Mouse (Mus musculus): ENCODE results near the gene Vmn1r212. TPM values are rescaled to one million over a fixed set of nuclear protein-coding genes. Genes with fewer than 3 reads are reported as not detected.
"Not testable (repeated sequence)": the region's sequence is repeated elsewhere in the genome, so short reads cannot be mapped to it uniquely, and the experiment has no call there.

The Vmn1r212 gene
- polyA plus RNA-seq (2015; fragmentation: Nextera tagmentation; extraction: Ambion mirVana), result not detected in 2 replicates

GRCm38 (mm10) chr13:22884105-22884504 lies at the start of gene Vmn1r212:
TSS of gene Vmn1r212 (minus strand) at chr13:22884205.
- no peak within 1 kb of the TSS for H3K4me2 ChIP-seq (replicated peaks; ENCODE audit: low read depth, low read length)
- H3K9ac ChIP-seq (replicated peaks; ENCODE audit: low read depth), result no peak within 1 kb of the TSS
- H3K27me3 ChIP-seq (replicated peaks; ENCODE audit: insufficient read depth, low read length), result no peaks in the 10 kb centered on the region
- DNase-seq (ENCODE audit: low spot score) (no peak), ATAC-seq (no peak)
- 68% methylated on average over 4 of the region's 4 CpGs for WGBS
- H3K4me3 ChIP-seq (ENCODE audit: low read depth, low read length), result no peak within 1 kb of the TSS
- H3K27ac ChIP-seq (ENCODE audit: low read length), result no peak within 1 kb of the TSS
- H3K9me3 ChIP-seq (ENCODE audit: low read length), result no peaks in the 10 kb centered on the region
- H3K36me3 ChIP-seq (ENCODE audit: insufficient read depth, low read length), result no peaks in the 10 kb centered on the region
- no peak for TF ChIP-seq EP300 (IDR thresholded peaks at IDR 0.05)
- TF ChIP-seq CTCF (IDR thresholded peaks at IDR 0.05), result no peak
- H3K4me1 ChIP-seq (ENCODE audit: insufficient read depth, low read depth, low read length), result no peaks in the 10 kb centered on the region

- Histone ChIP-seq H3K4me1 (ENCODE audit: insufficient read depth, low read depth, low read length) (no peaks in the 10 kb centered on the region), H3K9me3 (ENCODE audit: low read length) (no peaks in the 10 kb centered on the region), H3K4me2 (replicated peaks; ENCODE audit: low read depth, low read length) (no peak overlapping the region), H3K9ac (replicated peaks; ENCODE audit: low read depth) (no peak overlapping the region), H3K36me3 (ENCODE audit: insufficient read depth, low read length) (no peaks in the 10 kb centered on the region), H3K4me3 (ENCODE audit: low read depth, low read length) (no peak overlapping the region), H3K27me3 (replicated peaks; ENCODE audit: insufficient read depth, low read length) (no peaks in the 10 kb centered on the region), H3K27ac (ENCODE audit: low read length) (no peak overlapping the region)
- 85% methylated on average over 1 of the region's 1 CpGs for WGBS
- ATAC-seq (no peak), DNase-seq (ENCODE audit: low spot score) (no peak)
- TF ChIP-seq CTCF (IDR thresholded peaks at IDR 0.05) (no peak), EP300 (IDR thresholded peaks at IDR 0.05) (no peak)
Measured at GRCm38 (mm10) chr13:22879257-22879656, 4.7 kb downstream of the Vmn1r212 start.

GRCm38 (mm10) chr13:22857461-22857860 lies 26.5 kb downstream of the Vmn1r212 start, which contains the start of gene Vmn1r211:
TSS of gene Vmn1r211 (minus strand) at chr13:22857561.
- TF ChIP-seq EP300 (IDR thresholded peaks at IDR 0.05) (no peak), CTCF (IDR thresholded peaks at IDR 0.05) (no peak)
- DNase-seq (ENCODE audit: low spot score) (no peak), ATAC-seq (no peak)
- Histone ChIP-seq H3K4me2 (replicated peaks; ENCODE audit: low read depth, low read length) (no peak within 1 kb of the TSS), H3K36me3 (ENCODE audit: insufficient read depth, low read length) (no peaks in the 10 kb centered on the region), H3K4me3 (ENCODE audit: low read depth, low read length) (no peak within 1 kb of the TSS), H3K9ac (replicated peaks; ENCODE audit: low read depth) (no peak within 1 kb of the TSS), H3K9me3 (ENCODE audit: low read length) (no peaks in the 10 kb centered on the region), H3K27ac (ENCODE audit: low read length) (no peak within 1 kb of the TSS), H3K27me3 (replicated peaks; ENCODE audit: insufficient read depth, low read length) (no peaks in the 10 kb centered on the region), H3K4me1 (ENCODE audit: insufficient read depth, low read depth, low read length) (no peaks in the 10 kb centered on the region)
- 57% methylated on average over 1 of the region's 1 CpGs for whole genome bisulfite sequencing

GRCm38 (mm10) chr13:22854760-22855159 lies 29.2 kb downstream of the Vmn1r212 start:
- TF ChIP-seq EP300 (IDR thresholded peaks at IDR 0.05) (no peak), CTCF (IDR thresholded peaks at IDR 0.05) (no peak)
- 59% methylated on average over 4 of the region's 4 CpGs for WGBS
- Histone ChIP-seq H3K4me1 (ENCODE audit: insufficient read depth, low read depth, low read length) (no peaks in the 10 kb centered on the region), H3K4me3 (ENCODE audit: low read depth, low read length) (no peak overlapping the region), H3K9ac (replicated peaks; ENCODE audit: low read depth) (no peak overlapping the region), H3K27ac (ENCODE audit: low read length) (no peak overlapping the region), H3K9me3 (ENCODE audit: low read length) (no peaks in the 10 kb centered on the region), H3K27me3 (replicated peaks; ENCODE audit: insufficient read depth, low read length) (no peaks in the 10 kb centered on the region), H3K4me2 (replicated peaks; ENCODE audit: low read depth, low read length) (no peak overlapping the region), H3K36me3 (ENCODE audit: insufficient read depth, low read length) (no peaks in the 10 kb centered on the region)
- no peak for ATAC-seq
- DNase-seq (ENCODE audit: low spot score), result no peak

GRCm38 (mm10) chr13:22846798-22847197 lies 37.2 kb downstream of the Vmn1r212 start:
- Histone ChIP-seq H3K9me3 (ENCODE audit: low read length) (no peaks in the 10 kb centered on the region), H3K4me2 (replicated peaks; ENCODE audit: low read depth, low read length) (no peak overlapping the region), H3K9ac (replicated peaks; ENCODE audit: low read depth) (no peak overlapping the region), H3K27me3 (replicated peaks; ENCODE audit: insufficient read depth, low read length) (no peaks in the 10 kb centered on the region), H3K27ac (ENCODE audit: low read length) (no peak overlapping the region), H3K36me3 (ENCODE audit: insufficient read depth, low read length) (no peaks in the 10 kb centered on the region), H3K4me1 (ENCODE audit: insufficient read depth, low read depth, low read length) (no peaks in the 10 kb centered on the region), H3K4me3 (ENCODE audit: low read depth, low read length) (no peak overlapping the region)
- no peak for ATAC-seq
- 76% methylated on average over 1 of the region's 1 CpGs for WGBS
- no peak for DNase-seq (ENCODE audit: low spot score)
- TF ChIP-seq CTCF (IDR thresholded peaks at IDR 0.05) (no peak), EP300 (IDR thresholded peaks at IDR 0.05) (no peak)

GRCm38 (mm10) chr13:22844304-22844703 lies 39.7 kb downstream of the Vmn1r212 start:
- not testable (repeated sequence) for H3K27me3 ChIP-seq (replicated peaks; ENCODE audit: insufficient read depth, low read length); ATAC-seq; H3K4me1 ChIP-seq (ENCODE audit: insufficient read depth, low read depth, low read length)

More at GRCm38 (mm10) chr13:22844304-22844703, 39.7 kb downstream of the Vmn1r212 start:
- not testable (repeated sequence) for DNase-seq (ENCODE audit: low spot score); H3K9ac ChIP-seq (replicated peaks; ENCODE audit: low read depth); H3K36me3 ChIP-seq (ENCODE audit: insufficient read depth, low read length); H3K27ac ChIP-seq (ENCODE audit: low read length); H3K4me3 ChIP-seq (ENCODE audit: low read depth, low read length); H3K4me2 ChIP-seq (replicated peaks; ENCODE audit: low read depth, low read length); H3K9me3 ChIP-seq (ENCODE audit: low read length)
- 81% methylated on average over 3 of the region's 3 CpGs for WGBS

Other genes with a start within 250 kb of the Vmn1r212 start
- not detected in 2 replicates for gene Vmn1r207-ps, start 154.6 kb downstream of the Vmn1r212 start, polyA plus RNA-seq (2015; fragmentation: Nextera tagmentation; extraction: Ambion mirVana)
- not detected in 2 replicates for gene Vmn1r208, start 106.8 kb downstream of the Vmn1r212 start, polyA plus RNA-seq (2015; fragmentation: Nextera tagmentation; extraction: Ambion mirVana)
- not detected in 2 replicates for gene Vmn1r209, start 74.5 kb downstream of the Vmn1r212 start, polyA plus RNA-seq (2015; fragmentation: Nextera tagmentation; extraction: Ambion mirVana)
- not detected in 2 replicates for gene Vmn1r210, start 52.9 kb downstream of the Vmn1r212 start, polyA plus RNA-seq (2015; fragmentation: Nextera tagmentation; extraction: Ambion mirVana)
- not detected in 2 replicates for gene Vmn1r211, start 26.6 kb downstream of the Vmn1r212 start, polyA plus RNA-seq (2015; fragmentation: Nextera tagmentation; extraction: Ambion mirVana)
- not detected in 2 replicates for gene Vmn1r213, start 123.5 kb upstream of the Vmn1r212 start, polyA plus RNA-seq (2015; fragmentation: Nextera tagmentation; extraction: Ambion mirVana)
- gene Vmn1r214, start 146.2 kb upstream of the Vmn1r212 start, polyA plus RNA-seq (2015; fragmentation: Nextera tagmentation; extraction: Ambion mirVana), result not detected in 2 replicates
- not detected in 2 replicates for gene Vmn1r215, start 183.8 kb upstream of the Vmn1r212 start, polyA plus RNA-seq (2015; fragmentation: Nextera tagmentation; extraction: Ambion mirVana)
- not detected in 2 replicates for gene Vmn1r217, start 234.0 kb upstream of the Vmn1r212 start, polyA plus RNA-seq (2015; fragmentation: Nextera tagmentation; extraction: Ambion mirVana)
- not detected in 2 replicates for gene Vmn1r218, start 248.9 kb upstream of the Vmn1r212 start, polyA plus RNA-seq (2015; fragmentation: Nextera tagmentation; extraction: Ambion mirVana)